ENCODE assay signal across 8 mouse cellular contexts in genomic region chr19:45747028-45747867, GRCm38 (mm10). TPM values are rescaled to one million over a fixed set of nuclear protein-coding genes. Genes with fewer than 3 reads are reported as not detected.
DNase-seq lines count a peak whose midpoint lies in the region; ATAC-seq and TF ChIP-seq lines count a peak whose summit lies in the region.

No protein-coding gene starts in this region.

- peaks cover 36% of the 10 kb centered on the region for H3K4me1 ChIP-seq in neural tube, embryonic 15.5 days
- peaks cover 17% of the 10 kb centered on the region for H3K4me1 ChIP-seq in limb, embryonic 11.5 days (ENCODE audit: control insufficient read depth, insufficient read depth, low read length)
- H3K4me1 ChIP-seq in olfactory bulb, adult 2 months (ENCODE audit: control insufficient read depth, insufficient read depth, low read length): peaks cover 16% of the 10 kb centered on the region; the same call in 1 of the 2 replicates

- TF ChIP-seq POLR2A in olfactory bulb, adult 2 months (IDR thresholded peaks at IDR 0.05; ENCODE audit: insufficient read depth, low read depth, low read length): no peak

- H3K27ac ChIP-seq in neural tube, embryonic 15.5 days (replicated peaks): no peak overlapping the region
- H3K27ac ChIP-seq in limb, embryonic 11.5 days (replicated peaks; ENCODE audit: low read depth, low read length): no peak overlapping the region
- no peak overlapping the region for H3K27ac ChIP-seq in olfactory bulb, adult 2 months (ENCODE audit: insufficient read depth, low read depth, low read length)

- H3K9me3 ChIP-seq in neural tube, embryonic 15.5 days (replicated peaks): no peaks in the 10 kb centered on the region
- no peaks in the 10 kb centered on the region for H3K9me3 ChIP-seq in limb, embryonic 11.5 days (ENCODE audit: control insufficient read depth, low read length)

- 29% methylated on average over 11 of the region's 11 CpGs for WGBS in neural tube, embryonic 15.5 days
- 18% methylated on average over 11 of the region's 11 CpGs for WGBS in limb, embryonic 11.5 days
- WGBS in olfactory bulb, adult 2 months: 44% methylated on average over 11 of the region's 11 CpGs

- H3K27me3 ChIP-seq in neural tube, embryonic 15.5 days (replicated peaks): peaks cover 47% of the 10 kb centered on the region
- H3K27me3 ChIP-seq in limb, embryonic 11.5 days (ENCODE audit: control insufficient read depth, insufficient read depth, low read length): peaks cover 38% of the 10 kb centered on the region

- ATAC-seq in neural tube, embryonic 15.5 days (ENCODE audit: low FRiP score): no peak
- no peak for ATAC-seq in limb, embryonic 11.5 days (ENCODE audit: insufficient number of reproducible peaks, low FRiP score, low TSS enrichment, low read depth)

- H3K4me2 ChIP-seq in neural tube, embryonic 15.5 days: no peak overlapping the region
- H3K4me2 ChIP-seq in limb, embryonic 11.5 days (ENCODE audit: low read depth, severe bottlenecking): no peak overlapping the region

- peak; percentile 87 for DNase-seq in neural tube, embryonic 10.5 days (ENCODE audit: extremely low spot score, low spot score)
- peak; percentile 91 to 93 for DNase-seq in cerebellum, postnatal 14 days
- DNase-seq in gastrocnemius, postnatal 10 days: peak; percentile 84
- DNase-seq in kidney, adult 8-10 months: peak; percentile 73 to 93
- peak; percentile 92 for DNase-seq in limb, embryonic 11.5 days (ENCODE audit: low spot score)
- peak; percentile 68 to 75 for DNase-seq in thymus, adult 18-20 months

- no peak overlapping the region for H3K4me3 ChIP-seq in neural tube, embryonic 15.5 days (replicated peaks)
- H3K4me3 ChIP-seq in limb, embryonic 11.5 days (ENCODE audit: low read depth, low read length): no peak overlapping the region
- no peak overlapping the region for H3K4me3 ChIP-seq in olfactory bulb, adult 2 months (ENCODE audit: insufficient read depth, low read depth, low read length)

- H3K36me3 ChIP-seq in neural tube, embryonic 15.5 days: peaks cover 7% of the 10 kb centered on the region
- H3K36me3 ChIP-seq in limb, embryonic 11.5 days (ENCODE audit: control insufficient read depth, insufficient read depth, low read length): no peaks in the 10 kb centered on the region; the same call in 1 of the 2 replicates

- TF ChIP-seq CTCF in olfactory bulb, adult 2 months (IDR thresholded peaks at IDR 0.05; ENCODE audit: insufficient read depth, low read depth, low read length): peak; percentile 60

- H3K9ac ChIP-seq in neural tube, embryonic 15.5 days (replicated peaks): no peak overlapping the region
- no peak overlapping the region for H3K9ac ChIP-seq in limb, embryonic 11.5 days (ENCODE audit: low read length)

RNA-seq across cellular contexts. Expression of gene Npm3, which starts 2.1 kb away (rescaled TPM):
- 7.1 and 9.1 TPM in 2 replicates for polyA plus RNA-seq in neural tube, embryonic 15.5 days (2015; fragmentation: Nextera tagmentation; extraction: Ambion mirVana)
- total RNA-seq in gastrocnemius, postnatal 10 days (2021): 10 to 100 TPM; 19.0 to 21.0 TPM
- polyA plus RNA-seq in limb, embryonic 11.5 days (2014; fragmentation: Nextera tagmentation; extraction: Ambion mirVana): 15.9 and 19.5 TPM in 2 replicates
- polyA plus RNA-seq in olfactory bulb, adult 2 months (2012; ENCODE audit: insufficient read depth, insufficient read length, low replicate concordance, missing spikeins): not detected in 2 replicates

RNA-seq across cellular contexts. Expression of gene Fgf8, which starts 4.5 kb away (rescaled TPM):
- polyA plus RNA-seq in neural tube, embryonic 15.5 days (2015; fragmentation: Nextera tagmentation; extraction: Ambion mirVana): 0.13 and 0.31 TPM in 2 replicates
- total RNA-seq in gastrocnemius, postnatal 10 days (2021): not detected
- 42.8 and 46.1 TPM in 2 replicates for polyA plus RNA-seq in limb, embryonic 11.5 days (2014; fragmentation: Nextera tagmentation; extraction: Ambion mirVana)
- polyA plus RNA-seq in olfactory bulb, adult 2 months (2012; ENCODE audit: insufficient read depth, insufficient read length, low replicate concordance, missing spikeins): not detected in 2 replicates

RNA-seq across cellular contexts. Expression of gene Mgea5, which starts 36.4 kb away (rescaled TPM):
- polyA plus RNA-seq in neural tube, embryonic 15.5 days (2015; fragmentation: Nextera tagmentation; extraction: Ambion mirVana): 64.6 and 71.2 TPM in 2 replicates
- 10 to 100 TPM; 36.0 to 44.4 TPM for total RNA-seq in gastrocnemius, postnatal 10 days (2021)
- polyA plus RNA-seq in limb, embryonic 11.5 days (2014; fragmentation: Nextera tagmentation; extraction: Ambion mirVana): 65.5 and 75.1 TPM in 2 replicates
- polyA plus RNA-seq in olfactory bulb, adult 2 months (2012; ENCODE audit: insufficient read depth, insufficient read length, low replicate concordance, missing spikeins): 284 TPM in 1 of 2 replicates, not detected in the other

Comparison
In these comparisons a context has a peak if more than half of its experiments do, and no peak if none do; other contexts are left out.
1. RNA of gene Fgf8, which starts 4.5 kb away (polyA plus RNA-seq): 42.8 to 46.1 TPM in limb, embryonic 11.5 days; 0.13 to 0.31 TPM in neural tube, embryonic 15.5 days and not detected in olfactory bulb, adult 2 months; every median in the first group is over 10 times any median in the second.
2. Peak in every context shown above with its lines, with median percentiles within 50 percentile points of each other: DNase-seq.